Mouse (Mus musculus) G1E (cell line): ENCODE measurements at regions not wholly inside any gene's neighbourhood (a gene's known extent, or its start where the extent isn't known, plus 50 kb on each side); places are given as distances from the start of the nearest gene placed in this dataset.

Experiments used
- CTCF ChIP-seq: IDR thresholded peaks from 2 replicates; pipeline ENCODE4 v1.5.1; 2012; ENCODE audit warnings: low read depth, low read length, inconsistent platforms, mixed read lengths
- GATA1 ChIP-seq: IDR thresholded peaks from 2 replicates; pipeline ENCODE4 v1.6.1; 2012; ENCODE audit warnings: borderline replicate concordance, low read length, inconsistent platforms, mixed read lengths

- TF ChIP-seq CTCF (no peak), GATA1 (no peak)
These were observed 159.5 kb upstream of the Irf2bp2 start for GRCm38 (mm10) chr8:126753059-126753855.
